Mouse (Mus musculus): ENCODE results near the gene Abca13. TPM values are rescaled to one million over a fixed set of nuclear protein-coding genes. Genes with fewer than 3 reads are reported as not detected.
"Not testable (repeated sequence)": the region's sequence is repeated elsewhere in the genome, so short reads cannot be mapped to it uniquely, and the experiment has no call there.

Abca13 gene
- polyA plus RNA-seq, 1 experiment from 2014 or later, result 0.03 TPM

GRCm38 (mm10) chr11:9220501-9220900 is 28.8 kb downstream of the Abca13 start:
- 82% methylated on average over 3 of the region's 3 CpGs for WGBS
- no peaks in the 10 kb centered on the region for H3K4me1 ChIP-seq (ENCODE audit: control insufficient read depth in 2 of 2, insufficient read depth in 2 of 2, low read length in 2 of 2)
- H3K27ac ChIP-seq (replicated peaks in 1 of 2; ENCODE audit: control insufficient read depth in 1 of 2, insufficient read depth in 1 of 2, low read depth in 2 of 2, low read length in 2 of 2), result no peak overlapping the region
- no peaks in the 10 kb centered on the region for H3K9me3 ChIP-seq (ENCODE audit: control insufficient read depth, low read length)
- ATAC-seq (ENCODE audit: insufficient number of reproducible peaks, insufficient read depth, low FRiP score, low read depth), result no peak
- H3K4me2 ChIP-seq (ENCODE audit: low read length), result no peak overlapping the region
- no peak overlapping the region for H3K4me3 ChIP-seq (ENCODE audit: control insufficient read depth in 1 of 2, insufficient read depth in 1 of 2, low read depth in 1 of 2, low read length in 2 of 2)
- no peak overlapping the region for H3K9ac ChIP-seq (ENCODE audit: low read length)
- no peaks in the 10 kb centered on the region for H3K27me3 ChIP-seq (ENCODE audit: control insufficient read depth, insufficient read depth, low read length)
- H3K36me3 ChIP-seq (ENCODE audit: control insufficient read depth, insufficient read depth, low read length), result no peaks in the 10 kb centered on the region

DNA sequence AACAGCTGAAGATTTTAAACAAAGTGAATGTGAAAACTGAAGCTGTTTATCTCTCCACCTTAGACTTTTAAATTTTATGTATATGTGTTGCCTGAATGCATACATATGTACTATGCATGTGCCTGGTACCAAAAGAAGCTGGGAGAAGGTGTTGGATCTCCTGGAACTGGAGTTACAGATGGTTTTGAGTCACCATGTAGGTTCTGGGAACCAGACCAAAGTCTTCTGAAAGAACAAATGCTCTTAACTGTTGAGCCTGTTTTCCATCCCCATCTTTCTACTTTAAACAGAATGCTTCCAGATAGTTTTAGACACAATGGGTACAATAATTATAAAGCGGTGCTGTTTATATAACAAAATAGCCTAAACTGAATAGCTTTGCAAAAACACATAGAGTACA is 29.9 kb downstream of the Abca13 start:
- no peaks in the 10 kb centered on the region for H3K4me1 ChIP-seq (ENCODE audit: control insufficient read depth in 2 of 2, insufficient read depth in 2 of 2, low read length in 2 of 2)
- no peaks in the 10 kb centered on the region for H3K36me3 ChIP-seq (ENCODE audit: control insufficient read depth, insufficient read depth, low read length)
- no peak for ATAC-seq (ENCODE audit: insufficient number of reproducible peaks, insufficient read depth, low FRiP score, low read depth)
- 77% methylated on average over 1 of the region's 1 CpGs for WGBS
- H3K27me3 ChIP-seq (ENCODE audit: control insufficient read depth, insufficient read depth, low read length), result no peaks in the 10 kb centered on the region
- no peaks in the 10 kb centered on the region for H3K9me3 ChIP-seq (ENCODE audit: control insufficient read depth, low read length)
- no peak overlapping the region for H3K4me3 ChIP-seq (ENCODE audit: control insufficient read depth in 1 of 2, insufficient read depth in 1 of 2, low read depth in 1 of 2, low read length in 2 of 2)
- no peak overlapping the region for H3K9ac ChIP-seq (ENCODE audit: low read length)
- H3K4me2 ChIP-seq (ENCODE audit: low read length), result no peak overlapping the region
- no peak overlapping the region for H3K27ac ChIP-seq (replicated peaks in 1 of 2; ENCODE audit: control insufficient read depth in 1 of 2, insufficient read depth in 1 of 2, low read depth in 2 of 2, low read length in 2 of 2)

GRCm38 (mm10) chr11:9226399-9226798 is 34.7 kb downstream of the Abca13 start:
- Histone ChIP-seq H3K4me1 (ENCODE audit: control insufficient read depth in 2 of 2, insufficient read depth in 2 of 2, low read length in 2 of 2) (no peaks in the 10 kb centered on the region), H3K4me2 (ENCODE audit: low read length) (no peak overlapping the region), H3K9me3 (ENCODE audit: control insufficient read depth, low read length) (no peaks in the 10 kb centered on the region), H3K9ac (ENCODE audit: low read length) (no peak overlapping the region), H3K4me3 (ENCODE audit: control insufficient read depth in 1 of 2, insufficient read depth in 1 of 2, low read depth in 1 of 2, low read length in 2 of 2) (no peak overlapping the region), H3K36me3 (ENCODE audit: control insufficient read depth, insufficient read depth, low read length) (no peaks in the 10 kb centered on the region), H3K27me3 (ENCODE audit: control insufficient read depth, insufficient read depth, low read length) (no peaks in the 10 kb centered on the region), H3K27ac (replicated peaks in 1 of 2; ENCODE audit: control insufficient read depth in 1 of 2, insufficient read depth in 1 of 2, low read depth in 2 of 2, low read length in 2 of 2) (no peak overlapping the region)
- 73% methylated on average over 4 of the region's 4 CpGs for WGBS
- ATAC-seq (ENCODE audit: insufficient number of reproducible peaks, insufficient read depth, low FRiP score, low read depth), result no peak

- WGBS, result 74% methylated on average over 5 of the region's 5 CpGs
- ATAC-seq (ENCODE audit: insufficient number of reproducible peaks, insufficient read depth, low FRiP score, low read depth), result not testable (repeated sequence)
Measured at GRCm38 (mm10) chr11:9249627-9250026, 57.9 kb downstream of the Abca13 start.

DNA sequence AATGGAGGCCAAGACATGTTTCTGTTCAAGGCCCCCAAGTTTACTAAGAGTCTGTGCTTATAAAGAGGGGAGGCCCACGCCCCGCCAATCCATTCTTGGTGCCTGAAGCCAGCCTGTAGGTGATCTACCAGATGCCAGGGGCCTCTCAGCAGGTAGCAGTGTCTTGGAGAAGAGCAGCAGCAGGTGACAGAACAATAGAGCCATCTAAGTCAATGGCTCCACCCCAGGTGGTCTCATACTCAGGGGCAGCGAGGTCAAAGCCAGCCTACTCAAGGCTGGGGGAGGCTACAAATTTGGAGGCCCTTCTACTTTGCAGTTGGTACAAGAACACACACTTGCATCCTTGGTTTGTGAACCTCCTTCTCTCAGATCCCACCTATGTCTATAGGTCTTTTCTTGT is 71.3 kb downstream of the Abca13 start:
- not testable (repeated sequence) for H3K36me3 ChIP-seq (ENCODE audit: control insufficient read depth, insufficient read depth, low read length); H3K9me3 ChIP-seq (ENCODE audit: control insufficient read depth, low read length); H3K27me3 ChIP-seq (ENCODE audit: control insufficient read depth, insufficient read depth, low read length); H3K4me1 ChIP-seq (ENCODE audit: control insufficient read depth in 2 of 2, insufficient read depth in 2 of 2, low read length in 2 of 2); H3K4me3 ChIP-seq (ENCODE audit: control insufficient read depth in 1 of 2, insufficient read depth in 1 of 2, low read depth in 1 of 2, low read length in 2 of 2); H3K9ac ChIP-seq (ENCODE audit: low read length); ATAC-seq (ENCODE audit: insufficient number of reproducible peaks, insufficient read depth, low FRiP score, low read depth); H3K4me2 ChIP-seq (ENCODE audit: low read length); H3K27ac ChIP-seq (replicated peaks in 1 of 2; ENCODE audit: control insufficient read depth in 1 of 2, insufficient read depth in 1 of 2, low read depth in 2 of 2, low read length in 2 of 2)
- 49% methylated on average over 3 of the region's 3 CpGs for WGBS

More at GRCm38 (mm10) chr11:9249627-9250026, 57.9 kb downstream of the Abca13 start:
- H3K4me2 ChIP-seq (ENCODE audit: low read length); H3K4me3 ChIP-seq (ENCODE audit: control insufficient read depth in 1 of 2, insufficient read depth in 1 of 2, low read depth in 1 of 2, low read length in 2 of 2); H3K27me3 ChIP-seq (ENCODE audit: control insufficient read depth, insufficient read depth, low read length); H3K9ac ChIP-seq (ENCODE audit: low read length); H3K36me3 ChIP-seq (ENCODE audit: control insufficient read depth, insufficient read depth, low read length); H3K4me1 ChIP-seq (ENCODE audit: control insufficient read depth in 2 of 2, insufficient read depth in 2 of 2, low read length in 2 of 2); H3K27ac ChIP-seq (replicated peaks in 1 of 2; ENCODE audit: control insufficient read depth in 1 of 2, insufficient read depth in 1 of 2, low read depth in 2 of 2, low read length in 2 of 2); H3K9me3 ChIP-seq (ENCODE audit: control insufficient read depth, low read length): not testable (repeated sequence)

DNA sequence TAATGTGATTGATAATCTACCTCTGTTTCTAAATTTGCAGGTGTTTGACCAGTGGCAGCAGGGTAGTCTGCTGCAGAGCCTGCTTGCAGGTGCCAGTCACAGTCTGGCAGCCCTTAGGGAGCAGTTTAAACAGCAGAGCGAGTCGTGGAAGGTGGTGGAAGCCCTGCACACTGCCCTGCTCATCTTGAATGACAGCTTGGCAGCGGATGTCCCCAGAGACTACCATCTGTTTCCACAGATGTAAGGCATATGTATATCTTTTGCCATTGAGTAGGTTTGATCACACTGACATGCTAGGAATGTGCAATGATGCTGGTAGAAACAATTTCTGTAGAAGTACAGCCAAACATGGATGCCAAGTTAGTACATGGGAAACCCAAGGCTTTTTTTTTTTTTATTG is 77.3 kb downstream of the Abca13 start:
- WGBS, result 68% methylated on average over 3 of the region's 3 CpGs
- Histone ChIP-seq H3K4me1 (ENCODE audit: control insufficient read depth in 2 of 2, insufficient read depth in 2 of 2, low read length in 2 of 2) (no peaks in the 10 kb centered on the region), H3K27ac (replicated peaks in 1 of 2; ENCODE audit: control insufficient read depth in 1 of 2, insufficient read depth in 1 of 2, low read depth in 2 of 2, low read length in 2 of 2) (no peak overlapping the region), H3K36me3 (ENCODE audit: control insufficient read depth, insufficient read depth, low read length) (no peaks in the 10 kb centered on the region), H3K4me2 (ENCODE audit: low read length) (no peak overlapping the region), H3K4me3 (ENCODE audit: control insufficient read depth in 1 of 2, insufficient read depth in 1 of 2, low read depth in 1 of 2, low read length in 2 of 2) (no peak overlapping the region), H3K27me3 (ENCODE audit: control insufficient read depth, insufficient read depth, low read length) (no peaks in the 10 kb centered on the region), H3K9me3 (ENCODE audit: control insufficient read depth, low read length) (no peaks in the 10 kb centered on the region), H3K9ac (ENCODE audit: low read length) (no peak overlapping the region)
- no peak for ATAC-seq (ENCODE audit: insufficient number of reproducible peaks, insufficient read depth, low FRiP score, low read depth)

GRCm38 (mm10) chr11:9285204-9285603 is 93.5 kb downstream of the Abca13 start:
- H3K27ac ChIP-seq (replicated peaks in 1 of 2; ENCODE audit: control insufficient read depth in 1 of 2, insufficient read depth in 1 of 2, low read depth in 2 of 2, low read length in 2 of 2), result no peak overlapping the region
- H3K9ac ChIP-seq (ENCODE audit: low read length), result no peak overlapping the region
- no peaks in the 10 kb centered on the region for H3K36me3 ChIP-seq (ENCODE audit: control insufficient read depth, insufficient read depth, low read length)
- H3K9me3 ChIP-seq (ENCODE audit: control insufficient read depth, low read length), result no peaks in the 10 kb centered on the region
- H3K27me3 ChIP-seq (ENCODE audit: control insufficient read depth, insufficient read depth, low read length), result no peaks in the 10 kb centered on the region
- H3K4me1 ChIP-seq (ENCODE audit: control insufficient read depth in 2 of 2, insufficient read depth in 2 of 2, low read length in 2 of 2), result no peaks in the 10 kb centered on the region
- WGBS, result 73% methylated on average over 3 of the region's 3 CpGs
- H3K4me2 ChIP-seq (ENCODE audit: low read length), result no peak overlapping the region
- ATAC-seq (ENCODE audit: insufficient number of reproducible peaks, insufficient read depth, low FRiP score, low read depth), result no peak
- no peak overlapping the region for H3K4me3 ChIP-seq (ENCODE audit: control insufficient read depth in 1 of 2, insufficient read depth in 1 of 2, low read depth in 1 of 2, low read length in 2 of 2)

DNA sequence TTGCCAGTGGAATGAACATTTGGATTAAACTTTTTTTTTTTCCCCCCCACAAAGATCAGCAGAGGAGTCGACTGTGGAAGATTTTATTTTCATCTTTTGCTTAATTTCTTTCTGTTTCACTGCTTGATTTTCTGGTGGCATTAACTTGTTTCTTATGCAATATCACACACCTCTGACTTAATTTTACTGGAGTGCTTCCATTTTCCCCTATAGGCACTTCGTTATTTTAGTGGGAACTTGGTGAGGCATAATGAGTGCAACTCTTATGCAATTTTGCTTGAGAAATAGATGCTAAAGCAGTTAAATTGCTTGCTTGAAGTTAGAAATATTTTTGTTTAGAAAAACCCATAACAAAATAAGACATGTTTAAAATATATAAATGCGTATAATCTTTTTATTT is 94.0 kb downstream of the Abca13 start:
- no peak overlapping the region for H3K4me3 ChIP-seq (ENCODE audit: control insufficient read depth in 1 of 2, insufficient read depth in 1 of 2, low read depth in 1 of 2, low read length in 2 of 2)
- 75% methylated on average over 3 of the region's 3 CpGs for WGBS
- no peak for ATAC-seq (ENCODE audit: insufficient number of reproducible peaks, insufficient read depth, low FRiP score, low read depth)

More for the DNA sequence above, 94.0 kb downstream of the Abca13 start:
- H3K27ac ChIP-seq (replicated peaks in 1 of 2; ENCODE audit: control insufficient read depth in 1 of 2, insufficient read depth in 1 of 2, low read depth in 2 of 2, low read length in 2 of 2), result no peak overlapping the region
- H3K4me2 ChIP-seq (ENCODE audit: low read length), result no peak overlapping the region
- no peak overlapping the region for H3K9ac ChIP-seq (ENCODE audit: low read length)
- no peaks in the 10 kb centered on the region for H3K9me3 ChIP-seq (ENCODE audit: control insufficient read depth, low read length)
- H3K27me3 ChIP-seq (ENCODE audit: control insufficient read depth, insufficient read depth, low read length), result no peaks in the 10 kb centered on the region
- no peaks in the 10 kb centered on the region for H3K36me3 ChIP-seq (ENCODE audit: control insufficient read depth, insufficient read depth, low read length)
- H3K4me1 ChIP-seq (ENCODE audit: control insufficient read depth in 2 of 2, insufficient read depth in 2 of 2, low read length in 2 of 2), result no peaks in the 10 kb centered on the region
